Mouse (Mus musculus): ENCODE data around the gene Calml4.

Gene Calml4

DNA sequence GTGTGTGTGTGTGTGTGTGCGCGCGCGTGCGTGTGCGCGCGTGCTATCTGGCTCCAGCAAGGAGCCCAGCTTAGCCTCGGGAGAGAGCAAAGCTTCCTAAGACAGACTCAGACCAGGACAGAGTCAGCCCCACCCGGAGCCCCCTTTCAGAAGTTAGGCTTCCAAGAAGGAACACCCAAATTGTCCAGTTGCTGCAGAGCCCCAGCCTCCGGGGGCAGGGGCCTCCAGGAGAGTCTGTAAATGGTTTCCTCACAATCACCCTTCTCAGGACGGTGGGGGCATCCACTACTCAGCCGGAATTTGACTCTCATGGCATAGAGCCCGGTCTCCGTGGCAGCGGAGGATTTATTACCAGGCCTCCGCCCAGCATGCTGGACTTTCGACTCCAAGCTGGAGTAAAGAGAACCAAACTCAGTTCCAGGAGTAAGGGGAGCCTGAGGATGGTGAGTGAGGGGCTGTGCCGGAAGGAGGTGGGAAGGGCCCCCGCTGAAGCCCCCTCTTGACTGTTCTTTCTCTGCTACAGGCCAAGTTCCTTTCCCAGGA, at the start of gene Calml4:
Gene Calml4 (plus strand): TSS at position 362 of the 543 bp plus-strand sequence.
- ChIA-PET POLR2A (interaction anchor here in 3 of 4 experiments (0.5 to 2.7 kb wide), 20 partner anchors 10 to 273 kb away, joined by 3 to 13 read pairs (median 4); partner anchors contain the start of genes Fem1b (in 2 of the 3) and Cln6 (in 1 of the 3)), CTCF (interaction anchor here (0.5 to 3.4 kb wide), 11 partner anchors 10 to 1185 kb away, joined by 3 to 21 read pairs (median 4); no protein-coding TSS in a partner anchor)

DNA sequence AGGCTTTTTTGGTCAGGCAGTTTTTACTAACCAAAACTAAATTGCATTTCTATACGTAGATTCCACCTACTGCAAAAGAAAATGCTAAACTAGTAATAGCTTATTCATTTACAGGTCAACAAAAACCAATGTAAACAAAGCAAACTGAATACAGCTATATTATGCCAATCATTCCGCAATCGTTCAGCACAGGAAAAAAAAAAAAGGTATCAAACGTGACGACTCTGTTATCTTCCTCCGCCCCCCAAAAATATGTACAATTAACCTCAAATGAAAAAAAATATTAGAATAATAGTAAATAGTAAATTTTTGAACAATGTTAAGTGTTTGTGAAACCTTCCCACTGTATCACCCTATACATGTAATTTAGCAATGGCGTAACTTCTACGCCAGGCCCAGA, 47.8 kb upstream of the Calml4 start:
- POLR2A ChIA-PET, result interaction anchor here (0.6 to 59.5 kb wide), 21 partner anchors 7 to 1292 kb away, joined by 3 to 2072 read pairs (median 4); partner anchors contain the start of genes Cln6 (in 3 of the 4) and Fem1b (in 1 of the 4)
- CTCF ChIA-PET, result interaction anchor here in 2 of 4 experiments (1.0 to 3.9 kb wide), 4 partner anchors 18 to 256 kb away, joined by 3 to 24 read pairs (median 8); no protein-coding TSS in a partner anchor

DNA sequence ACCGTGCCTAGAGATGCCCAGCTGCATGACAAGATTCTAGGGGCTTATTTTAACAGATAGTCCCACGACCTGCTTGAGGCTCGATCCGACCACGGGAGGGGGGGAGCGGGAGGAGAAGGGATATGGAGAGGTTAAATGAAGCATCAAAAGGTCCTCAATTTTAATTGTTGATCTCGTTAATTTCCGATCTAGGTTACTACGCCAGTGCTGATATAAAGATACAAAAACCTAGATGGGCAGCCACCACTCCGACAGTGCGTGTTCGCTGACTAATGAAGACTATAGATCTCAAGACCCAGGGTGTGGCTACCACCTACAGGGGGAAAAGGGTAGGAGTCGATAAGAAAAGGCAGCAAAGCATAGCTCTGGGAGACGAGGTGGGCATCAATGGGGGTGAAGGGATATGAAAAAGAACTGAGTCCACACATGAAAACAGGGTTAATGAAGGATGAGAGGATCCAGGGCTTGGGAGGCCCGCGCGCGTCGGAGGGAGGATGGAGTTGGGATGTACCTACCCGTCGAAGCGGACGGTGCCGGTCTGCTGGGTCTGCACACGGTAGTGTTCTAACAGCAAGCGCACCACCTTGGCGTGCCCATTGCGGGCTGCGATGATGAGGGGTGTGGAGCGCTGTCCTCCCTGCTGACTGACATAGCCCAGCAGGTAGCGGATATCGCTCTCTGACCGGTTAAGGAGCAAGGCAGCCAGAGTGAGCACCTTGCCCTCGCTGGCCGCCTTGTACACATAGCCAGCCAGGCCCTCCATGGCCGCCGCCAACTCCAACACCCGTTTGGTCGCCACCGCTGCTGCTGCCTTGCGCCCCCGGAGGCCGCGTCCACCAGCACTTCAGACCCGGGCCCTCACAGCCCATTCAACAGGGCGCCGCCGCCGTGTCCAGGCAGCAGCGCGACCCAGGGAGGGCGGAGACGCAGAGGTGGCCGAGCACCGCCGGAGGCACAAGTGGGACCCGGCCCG, 47.1 kb upstream of the Calml4 start:
- ChIA-PET POLR2A (interaction anchor here (0.7 to 59.5 kb wide), 34 partner anchors 8 to 688 kb away, joined by 3 to 2072 read pairs (median 5); partner anchors contain the start of genes Cln6 (in 3 of the 4), Calml4 (in 2 of the 4), Fem1b (in 1 of the 4) and Glce (in 1 of the 4)), CTCF (interaction anchor here (0.5 to 2.6 kb wide), 12 partner anchors 11 to 313 kb away, joined by 3 to 33 read pairs (median 6); partner anchors contain the start of gene Cln6 (in 1 of the 4))

DNA sequence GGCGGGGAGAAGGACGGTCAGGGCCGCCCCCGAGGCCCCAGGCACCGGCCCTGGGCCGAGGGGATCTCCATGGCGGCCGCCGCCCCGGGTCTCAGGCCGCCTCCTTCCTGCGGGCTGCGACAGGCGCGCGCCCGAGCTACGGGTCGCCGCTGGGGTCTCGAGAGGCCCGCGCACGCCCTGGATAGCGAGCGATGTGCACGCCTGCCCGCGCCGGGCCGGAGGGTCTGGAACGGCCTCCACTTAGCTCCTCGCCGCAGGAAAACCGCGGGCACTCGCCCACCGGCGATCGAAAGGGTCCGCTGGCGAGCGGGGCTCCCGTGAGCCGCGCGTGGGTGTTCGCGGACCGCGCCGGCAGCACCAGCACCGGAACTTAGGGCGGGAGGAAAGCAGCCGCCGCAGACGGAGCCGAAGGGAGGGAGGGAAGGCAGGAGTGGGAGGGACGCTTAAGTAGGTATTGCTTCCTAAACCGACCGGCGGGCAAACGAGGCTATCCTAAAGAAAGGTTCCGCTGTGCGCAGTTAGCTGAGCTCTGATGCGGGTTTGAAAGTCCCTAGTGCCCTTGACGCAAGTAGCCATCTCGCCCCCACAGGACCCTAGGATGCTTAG, 46.3 kb upstream of the Calml4 start, which contains the start of gene Fem1b:
Gene Fem1b (minus strand): TSS at position 419 of the 606 bp plus-strand sequence.
- CTCF ChIA-PET, result interaction anchor here (0.5 to 2.6 kb wide), 14 partner anchors 10 to 312 kb away, joined by 3 to 33 read pairs (median 6); partner anchors contain the start of gene Cln6 (in 1 of the 4)
- POLR2A ChIA-PET, result interaction anchor here (0.5 to 59.5 kb wide), 43 partner anchors 8 to 1470 kb away, joined by 3 to 2072 read pairs (median 5); partner anchors contain the start of genes Cln6 (in 3 of the 4), Calml4 (in 2 of the 4), Fem1b (in 1 of the 4) and Glce (in 1 of the 4)

DNA sequence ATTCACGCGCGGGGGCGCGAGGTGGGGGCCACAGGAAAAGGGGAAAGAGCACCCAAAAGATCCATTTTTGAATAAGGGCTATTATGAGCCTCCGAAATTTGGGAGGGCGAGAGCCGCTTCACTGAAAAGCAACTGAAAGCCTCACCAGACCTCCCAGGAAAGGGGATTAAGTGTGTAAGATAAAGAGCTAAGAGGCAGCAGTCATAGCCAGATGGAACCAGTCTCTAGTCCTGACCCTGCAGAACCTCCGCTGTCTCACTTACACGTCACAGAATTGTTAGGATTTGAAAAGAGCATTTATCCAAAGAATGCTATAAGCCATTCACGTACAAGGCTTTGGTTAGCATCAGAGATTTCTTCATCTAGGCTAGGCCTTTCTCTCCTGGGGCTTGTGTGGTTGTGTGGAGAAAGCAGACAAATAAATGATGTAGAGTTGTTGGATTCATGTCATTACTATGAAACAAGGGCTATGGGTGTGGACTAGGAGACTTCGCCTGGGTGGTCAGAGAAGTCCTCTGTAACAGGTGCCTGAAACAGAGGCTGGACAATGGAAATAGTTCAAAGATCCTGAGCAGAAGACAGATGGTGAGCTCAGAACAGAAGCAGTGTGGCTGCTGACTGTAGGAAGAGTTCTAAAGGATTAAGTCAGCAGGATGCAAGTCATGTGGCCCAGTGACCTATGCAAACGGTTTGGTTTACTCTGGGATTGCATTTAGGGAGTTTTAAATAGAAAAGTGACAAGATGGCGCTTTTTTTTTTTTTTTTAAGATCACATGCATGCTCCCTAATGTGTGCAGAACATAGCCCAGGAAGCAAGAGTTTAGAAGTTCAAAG, 45.4 kb upstream of the Calml4 start:
- CTCF ChIA-PET, result interaction anchor here in 3 of 4 experiments (0.9 to 2.6 kb wide), 12 partner anchors 9 to 35 kb away, joined by 3 to 33 read pairs (median 5); partner anchors contain the start of gene Cln6 (in 1 of the 3)
- POLR2A ChIA-PET, result interaction anchor here (0.5 to 59.5 kb wide), 51 partner anchors 9 to 1469 kb away, joined by 3 to 2072 read pairs (median 5); partner anchors contain the start of genes Cln6 (in 3 of the 4), Calml4 (in 2 of the 4), Glce (in 2 of the 4) and Fem1b (in 1 of the 4)

DNA sequence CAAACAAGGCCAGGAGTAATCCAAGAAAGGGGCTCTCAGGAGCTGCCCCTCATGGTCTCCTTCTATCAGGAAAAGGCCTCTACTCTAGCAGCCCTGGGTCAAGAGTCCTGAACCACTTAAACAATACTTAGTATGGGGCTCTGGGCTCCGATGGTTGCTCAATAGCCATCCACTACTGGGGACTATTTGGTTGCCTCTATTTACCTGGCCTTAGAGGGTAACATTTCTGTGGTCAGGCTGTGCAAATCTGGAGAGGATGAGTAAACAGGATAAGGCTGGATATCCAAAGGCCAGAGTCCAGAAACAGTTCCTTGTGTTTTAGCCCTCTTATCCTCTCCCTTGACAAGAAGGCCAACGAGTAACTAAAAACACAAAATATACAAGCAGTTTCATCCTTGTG, 43.1 kb upstream of the Calml4 start:
- CTCF ChIA-PET, result interaction anchor here in 2 of 4 experiments (1.0 to 6.2 kb wide), 2 partner anchors 13 to 14 kb away, joined by 3 to 67 read pairs; no protein-coding TSS in a partner anchor
- POLR2A ChIA-PET, result interaction anchor here in 3 of 4 experiments (1.2 to 59.5 kb wide), 6 partner anchors 9 to 318 kb away, joined by 3 to 2072 read pairs (median 1585); partner anchors contain the start of genes Cln6 (in 2 of the 3) and Fem1b (in 2 of the 3)

- ChIA-PET POLR2A (interaction anchor here (0.7 to 59.5 kb wide), 14 partner anchors 8 to 712 kb away, joined by 3 to 2072 read pairs (median 4); partner anchors contain the start of genes Cln6 (in 2 of the 4) and Fem1b (in 2 of the 4)), CTCF (interaction anchor here (0.5 to 6.2 kb wide), 9 partner anchors 10 to 987 kb away, joined by 3 to 67 read pairs (median 4); no protein-coding TSS in a partner anchor)
Measured at GRCm38 (mm10) chr9:62816323-62817098, 41.4 kb upstream of the Calml4 start.

DNA sequence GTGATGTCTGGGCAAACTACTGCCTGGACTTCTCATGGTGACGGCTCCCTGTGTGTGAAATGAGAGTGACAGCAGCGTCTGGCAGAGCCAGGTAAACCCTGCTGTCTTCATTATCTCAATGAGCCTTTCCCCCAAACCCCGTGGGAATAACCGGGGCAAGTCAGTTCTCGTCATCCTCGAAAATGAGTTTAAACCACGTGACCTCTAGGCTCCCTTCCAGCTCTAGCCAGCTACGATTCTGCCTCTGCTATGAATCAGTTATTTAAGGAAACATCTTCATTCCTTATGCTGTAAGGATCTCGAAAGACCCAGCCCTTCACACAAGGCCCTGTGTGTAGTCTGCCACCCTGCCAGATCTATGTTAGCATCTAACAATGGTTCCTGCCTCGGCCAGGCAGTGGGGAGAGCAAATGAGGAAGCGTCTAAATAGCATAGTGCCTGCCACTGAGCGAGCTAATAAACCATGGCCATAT, 40.7 kb upstream of the Calml4 start:
- CTCF ChIA-PET, result interaction anchor here in 3 of 4 experiments (0.5 to 6.2 kb wide), 7 partner anchors 9 to 268 kb away, joined by 3 to 67 read pairs (median 4); no protein-coding TSS in a partner anchor

DNA sequence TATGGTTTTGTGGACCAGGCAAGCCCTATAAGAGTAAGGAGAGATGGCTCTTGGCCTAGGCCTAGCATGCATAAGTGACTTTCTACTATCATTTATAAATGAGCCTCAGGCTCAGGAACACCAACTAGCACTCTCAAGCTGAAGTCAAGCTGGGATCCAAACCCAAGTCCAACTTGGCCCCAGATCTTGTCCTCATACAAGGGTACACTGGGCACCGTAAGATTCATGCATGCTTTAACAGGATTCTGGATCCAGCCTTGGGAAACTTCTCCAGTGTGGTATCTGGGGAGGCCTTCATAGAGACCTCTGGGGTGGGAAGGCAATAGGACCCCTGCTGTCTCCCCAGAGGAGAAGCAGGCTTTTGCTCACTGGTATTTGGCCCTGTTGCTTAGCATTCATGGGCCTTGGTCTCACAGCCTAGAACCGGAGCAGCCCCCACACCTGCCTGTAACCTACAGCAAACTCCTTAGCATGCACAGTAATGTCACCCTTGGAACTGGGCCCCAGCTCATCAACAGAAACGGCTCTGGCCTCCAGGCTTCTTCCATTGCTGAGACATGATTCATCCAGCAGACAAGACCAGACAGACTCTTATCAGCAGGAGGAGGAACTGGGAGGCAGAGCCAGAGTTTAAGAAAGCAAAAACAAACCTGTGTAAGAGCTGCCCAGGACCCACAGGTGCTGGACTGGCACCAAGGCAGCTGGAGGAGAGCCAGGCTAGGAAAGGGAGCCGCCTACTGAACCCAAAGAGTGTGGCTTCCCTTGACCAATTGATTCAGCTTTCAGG, 39.9 kb upstream of the Calml4 start:
- ChIA-PET CTCF (interaction anchor here (0.6 to 6.2 kb wide), 7 partner anchors 8 to 281 kb away, joined by 3 to 67 read pairs (median 4); partner anchors contain the start of gene Coro2b (in 1 of the 4)), POLR2A (interaction anchor here (0.6 to 59.5 kb wide), 14 partner anchors 6 to 357 kb away, joined by 3 to 2072 read pairs (median 6); partner anchors contain the start of genes Cln6 (in 2 of the 4) and Fem1b (in 2 of the 4))

More for the DNA sequence above, 40.7 kb upstream of the Calml4 start:
- POLR2A ChIA-PET, result interaction anchor here (0.6 to 59.5 kb wide), 12 partner anchors 7 to 711 kb away, joined by 3 to 2072 read pairs (median 6); partner anchors contain the start of genes Cln6 (in 2 of the 4) and Fem1b (in 2 of the 4)

DNA sequence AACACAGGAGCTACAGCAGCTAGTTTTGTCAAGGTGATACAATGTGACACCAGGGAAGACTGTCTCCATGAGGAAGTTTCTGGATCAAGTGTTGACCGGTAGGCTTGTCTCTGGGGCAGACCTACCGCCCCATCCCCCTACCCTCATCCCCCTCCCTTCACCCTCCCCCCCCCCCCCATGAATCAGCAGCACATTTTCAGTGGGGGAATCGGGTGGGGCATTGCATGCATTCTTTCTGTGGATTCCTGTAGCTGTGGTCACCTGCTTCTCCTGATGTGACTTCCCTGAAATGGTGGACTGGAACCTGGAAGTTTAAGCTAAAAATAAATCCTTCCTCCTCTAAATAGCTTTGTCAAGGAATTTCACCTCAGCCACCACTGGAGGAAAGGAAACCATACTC, 38.4 kb upstream of the Calml4 start:
- CTCF ChIA-PET, result interaction anchor here (0.6 to 6.2 kb wide), 13 partner anchors 8 to 952 kb away, joined by 3 to 67 read pairs (median 4); no protein-coding TSS in a partner anchor
- POLR2A ChIA-PET, result interaction anchor here (0.6 to 59.5 kb wide), 32 partner anchors 5 to 924 kb away, joined by 3 to 2072 read pairs (median 5); partner anchors contain the start of genes Cln6 (in 3 of the 4), Fem1b (in 3 of the 4) and Glce (in 2 of the 4)

DNA sequence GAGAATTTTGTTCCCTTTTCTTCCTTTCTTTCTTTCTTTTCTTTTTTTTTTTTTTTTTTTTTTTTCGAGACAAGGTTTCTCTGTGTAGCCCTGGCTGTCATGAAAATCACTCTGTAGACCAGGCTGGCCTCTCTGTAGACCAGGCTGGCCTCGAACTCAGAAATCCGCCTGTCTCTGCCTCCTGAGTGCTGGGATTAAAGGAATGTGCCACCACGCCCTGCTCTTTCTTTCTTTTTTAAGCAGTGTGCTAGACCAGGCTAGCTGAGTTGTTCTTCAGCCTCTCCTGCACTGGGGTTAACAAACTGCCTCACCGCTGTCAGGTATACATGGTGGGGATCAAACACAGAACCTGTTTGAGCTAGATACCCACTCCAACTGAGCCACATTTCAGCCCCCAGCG, 38.0 kb upstream of the Calml4 start:
- POLR2A ChIA-PET, result interaction anchor here (0.6 to 59.5 kb wide), 31 partner anchors 4 to 750 kb away, joined by 3 to 2072 read pairs (median 5); partner anchors contain the start of genes Cln6 (in 3 of the 4), Fem1b (in 3 of the 4) and Glce (in 2 of the 4)
- CTCF ChIA-PET, result interaction anchor here (0.6 to 6.2 kb wide), 13 partner anchors 7 to 952 kb away, joined by 3 to 67 read pairs (median 5); no protein-coding TSS in a partner anchor

DNA sequence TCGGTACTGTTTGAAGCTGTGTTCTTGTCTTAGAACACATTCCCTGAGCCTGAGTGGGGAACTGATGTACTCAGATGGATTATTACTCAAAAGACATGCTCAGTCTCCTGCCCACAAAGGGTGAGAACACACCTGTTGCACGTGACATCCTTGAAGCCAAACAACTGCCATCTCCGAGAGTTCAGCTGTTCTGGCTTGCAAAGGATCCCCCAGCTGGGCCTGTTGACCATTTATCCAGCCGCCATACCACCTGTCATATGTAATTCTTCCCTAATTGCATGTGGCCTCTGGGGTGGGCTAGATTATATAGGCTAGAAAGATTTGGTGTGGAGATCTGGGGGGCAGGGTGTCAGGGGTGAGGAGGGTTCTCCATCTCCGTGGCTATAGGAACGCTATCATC, 37.1 kb upstream of the Calml4 start:
- ChIA-PET POLR2A (interaction anchor here in 3 of 4 experiments (0.7 to 59.5 kb wide), 9 partner anchors 3 to 698 kb away, joined by 3 to 2072 read pairs (median 46); partner anchors contain the start of genes Cln6 (in 3 of the 3), Fem1b (in 2 of the 3) and Glce (in 1 of the 3)), CTCF (interaction anchor here in 1 of 4 experiments (1.6 kb wide), 1 partner anchor 9 kb away, joined by 6 read pairs; the partner anchor contains the start of gene Fem1b)

DNA sequence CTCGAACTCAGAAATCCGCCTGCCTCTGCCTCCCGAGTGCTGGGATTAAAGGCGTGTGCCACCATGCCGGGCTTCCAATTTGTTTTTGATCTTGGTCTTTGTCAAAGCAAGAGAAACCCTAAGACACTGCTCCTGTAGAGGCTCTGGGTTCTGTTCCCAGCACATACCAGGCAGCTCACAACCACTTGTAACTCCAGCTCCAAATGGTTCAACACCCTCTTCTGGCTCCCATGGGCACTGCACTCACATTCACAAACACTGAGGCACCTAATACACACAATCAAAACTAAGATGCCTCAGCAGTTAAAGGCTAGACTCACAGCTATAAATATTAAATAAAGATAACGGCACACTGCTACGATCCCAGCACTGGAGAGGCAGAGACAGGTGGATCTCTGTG, 36.1 kb upstream of the Calml4 start:
- POLR2A ChIA-PET, result interaction anchor here in 3 of 4 experiments (1.1 to 59.5 kb wide), 6 partner anchors 2 to 159 kb away, joined by 4 to 2072 read pairs (median 1585); partner anchors contain the start of genes Fem1b (in 3 of the 3) and Cln6 (in 2 of the 3)
- CTCF ChIA-PET, result interaction anchor here in 3 of 4 experiments (0.6 to 1.6 kb wide), 6 partner anchors 8 to 159 kb away, joined by 3 to 6 read pairs (median 4); partner anchors contain the start of gene Fem1b (in 1 of the 3)

Measured in embryonic stem cell, embryonic (primary cell).